Mouse (Mus musculus): ENCODE measurements around the gene 4921517D22Rik.

The 4921517D22Rik gene

GRCm38 (mm10) chr13:59689843-59690242, 4.1 kb downstream of the 4921517D22Rik start:
- DNase-seq = no peak

DNA sequence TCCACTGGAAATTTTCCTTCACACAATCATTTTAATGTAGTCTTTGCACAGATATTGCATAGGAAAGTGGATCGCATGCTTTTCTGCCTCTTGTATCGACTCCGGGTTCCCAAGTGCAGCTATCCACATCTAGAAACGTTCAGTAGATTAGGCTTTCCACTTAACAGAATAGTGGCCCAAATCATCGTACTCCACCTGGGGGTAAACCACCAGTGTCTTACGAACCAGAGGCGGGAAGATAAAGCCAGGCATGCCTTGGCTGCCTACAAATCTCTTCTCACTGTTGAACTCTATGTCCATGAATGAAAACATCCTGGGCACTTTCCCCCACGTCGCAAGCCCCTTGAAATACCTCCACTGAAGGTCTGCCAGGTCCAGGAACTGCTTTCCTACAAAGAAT, 4.6 kb downstream of the 4921517D22Rik start:
- no peak for DNase-seq

GRCm38 (mm10) chr13:59688338-59688770, 5.6 kb downstream of the 4921517D22Rik start:
- no peak for DNase-seq

DNA sequence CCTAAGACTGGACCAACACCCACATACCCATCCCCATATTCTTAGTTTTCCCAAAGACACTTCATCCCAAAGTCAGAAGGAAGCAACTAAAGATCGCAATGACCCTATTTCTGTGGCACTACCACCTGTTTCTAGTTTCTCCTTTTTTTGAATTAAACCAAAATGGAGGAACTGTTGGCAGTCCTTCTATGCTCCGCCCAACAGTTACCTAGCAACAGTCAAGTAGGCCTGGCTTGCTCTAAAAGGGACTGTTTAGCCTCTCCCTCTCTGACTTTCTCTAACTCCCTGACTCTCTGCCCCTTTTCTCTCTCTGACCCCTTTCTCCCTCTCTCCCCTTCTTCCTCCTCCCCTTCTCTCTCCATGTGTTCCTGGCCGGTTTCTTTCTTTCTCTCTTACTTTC, 8.7 kb downstream of the 4921517D22Rik start:
- DNase-seq = no peak

- no peak for DNase-seq
Measured at GRCm38 (mm10) chr13:59682629-59683028, 11.3 kb downstream of the 4921517D22Rik start.

- DNase-seq = no peak
Measured at GRCm38 (mm10) chr13:59679908-59680307, 14.0 kb downstream of the 4921517D22Rik start.

DNA sequence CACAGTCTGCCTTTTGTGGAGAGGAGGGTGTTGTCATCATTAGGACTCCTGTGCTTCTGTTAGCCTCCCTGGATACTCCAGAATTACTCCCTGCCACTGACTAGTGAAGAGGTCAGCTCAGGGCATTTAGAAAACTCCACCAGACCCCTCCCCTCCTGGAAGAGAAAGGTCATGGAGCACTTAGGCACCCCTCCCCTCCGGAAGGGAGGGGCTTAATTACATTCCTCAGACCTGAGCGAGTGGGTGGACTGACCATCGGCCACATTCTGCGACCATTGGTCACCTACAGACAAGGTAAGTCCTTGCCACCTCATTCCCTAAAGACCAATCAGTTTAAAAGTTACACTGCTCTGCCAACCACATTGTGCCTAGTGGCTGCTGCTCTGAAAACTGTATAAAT, 14.6 kb downstream of the 4921517D22Rik start:
- DNase-seq = no peak

DNA sequence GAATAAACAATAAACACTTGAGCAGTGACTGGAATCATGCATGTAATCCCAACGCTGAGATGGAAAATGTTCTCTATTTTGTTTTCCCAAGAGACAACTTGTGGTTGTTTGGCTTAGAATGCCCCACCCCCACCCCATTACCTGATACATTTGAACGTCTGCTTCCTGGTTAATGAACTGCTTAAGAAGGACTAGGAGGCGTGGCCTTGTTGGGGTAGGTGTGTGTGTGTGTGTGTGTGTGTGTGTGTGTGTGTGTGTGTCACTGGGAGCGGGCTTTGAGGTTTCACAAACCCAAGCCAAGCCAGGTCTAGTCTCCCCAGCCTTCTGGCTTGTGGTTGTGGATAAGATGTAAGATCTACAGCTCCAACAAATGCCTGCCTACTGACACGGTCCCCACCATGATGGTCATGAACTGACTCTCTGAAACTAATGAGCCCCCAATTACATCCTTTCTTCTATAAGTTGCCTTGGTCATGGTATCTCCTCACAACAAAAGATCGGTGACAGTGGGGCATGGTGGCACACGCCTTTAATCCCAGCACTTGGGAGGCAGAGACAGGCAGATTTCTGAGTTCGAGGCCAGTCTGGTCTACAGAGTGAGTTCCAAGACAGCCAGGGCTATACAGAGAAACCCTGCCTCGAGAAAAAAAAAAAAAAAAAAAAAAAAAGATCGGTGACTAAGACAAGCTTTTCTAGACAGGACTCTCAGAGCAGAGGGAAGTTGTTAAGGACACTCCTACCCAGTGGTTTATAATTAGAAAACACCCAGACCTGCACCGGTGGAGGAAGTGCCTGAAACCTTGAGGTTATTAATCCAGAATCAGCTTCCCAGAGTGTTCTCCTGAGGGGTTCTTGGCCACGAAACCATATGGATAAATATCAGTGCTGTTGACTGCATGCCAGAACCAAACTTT, 17.3 kb downstream of the 4921517D22Rik start:
- DNase-seq = no peak

- DNase-seq = peak; percentile 51
Measured at GRCm38 (mm10) chr13:59675151-59676011, 18.5 kb downstream of the 4921517D22Rik start, which contains the start of gene Golm1. Golm1 (minus strand) TSS chr13:59675811.

GRCm38 (mm10) chr13:59674761-59675150, 19.2 kb downstream of the 4921517D22Rik start:
- no peak for DNase-seq

- DNase-seq = no peak
Measured at GRCm38 (mm10) chr13:59674215-59674614, 19.7 kb downstream of the 4921517D22Rik start.

GRCm38 (mm10) chr13:59673597-59673996, 20.3 kb downstream of the 4921517D22Rik start:
- DNase-seq = no peak

DNA sequence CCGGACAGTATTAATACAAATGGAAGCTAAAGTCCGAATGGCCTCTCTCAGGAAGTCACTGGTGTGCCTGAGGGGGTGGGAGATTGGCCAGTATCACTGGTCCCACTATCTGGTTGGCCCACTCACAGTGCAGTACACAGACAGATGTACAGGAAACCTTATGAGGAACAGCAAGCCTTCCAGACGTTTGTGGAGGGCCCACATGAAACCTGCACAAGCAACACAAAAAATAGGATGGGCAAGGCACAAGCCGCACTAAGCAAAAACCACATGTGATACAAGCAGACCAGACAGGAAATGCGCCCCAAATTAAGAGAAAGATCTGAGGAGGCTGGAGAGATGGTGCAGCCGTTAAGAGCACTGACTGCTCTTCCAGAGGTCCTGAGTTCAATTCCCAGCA, 21.7 kb downstream of the 4921517D22Rik start:
- no peak for DNase-seq

DNA sequence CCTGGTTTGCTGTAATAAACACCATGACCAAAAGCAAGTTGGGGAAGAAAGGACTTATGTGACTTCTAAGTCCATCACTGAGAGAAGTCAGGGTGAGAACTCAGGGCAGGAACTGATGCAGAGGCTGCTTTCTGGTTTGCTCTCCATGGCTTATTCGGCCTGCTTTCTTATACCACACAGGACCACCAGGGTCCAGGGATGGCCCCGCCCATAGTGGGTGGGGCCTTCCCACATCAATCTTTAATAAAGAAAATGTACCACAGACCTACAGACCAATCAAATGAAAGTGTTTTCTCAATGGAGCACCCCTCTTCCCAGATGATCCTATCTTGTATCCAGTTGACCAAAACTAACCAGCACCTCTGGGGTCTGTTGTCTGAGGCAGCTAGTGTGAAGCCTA, 22.4 kb downstream of the 4921517D22Rik start:
- no peak for DNase-seq

- no peak for DNase-seq
Measured at GRCm38 (mm10) chr13:59669946-59670345, 24.0 kb downstream of the 4921517D22Rik start.

DNA sequence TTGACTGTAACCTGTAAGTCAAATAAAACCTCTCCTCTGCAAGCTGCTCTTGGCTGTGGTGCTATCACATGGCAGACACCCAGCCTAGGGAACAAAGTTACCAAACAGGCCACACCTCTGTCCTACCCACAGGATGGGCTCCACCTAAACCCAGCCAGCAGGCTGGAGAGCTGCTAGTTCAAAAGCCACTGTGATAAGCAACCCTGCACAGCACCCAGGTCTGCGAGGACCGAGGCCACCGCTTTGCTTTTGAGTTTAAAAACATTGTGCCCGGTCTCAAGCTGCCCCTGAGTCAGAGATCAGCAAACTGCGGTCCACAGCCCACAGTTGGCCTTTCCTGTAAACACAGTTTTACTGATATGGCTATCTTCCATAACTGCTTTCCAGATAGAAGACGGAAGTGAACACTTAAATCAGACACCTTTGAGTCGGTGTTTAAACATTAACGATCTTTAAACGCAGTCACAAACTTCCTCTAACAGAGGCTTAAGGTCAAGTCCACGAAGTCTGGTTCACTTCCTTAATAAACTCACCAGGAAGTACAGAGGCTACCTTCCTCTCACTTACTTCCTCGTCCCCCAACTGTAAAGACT, 25.3 kb downstream of the 4921517D22Rik start:
- no peak for DNase-seq

DNA sequence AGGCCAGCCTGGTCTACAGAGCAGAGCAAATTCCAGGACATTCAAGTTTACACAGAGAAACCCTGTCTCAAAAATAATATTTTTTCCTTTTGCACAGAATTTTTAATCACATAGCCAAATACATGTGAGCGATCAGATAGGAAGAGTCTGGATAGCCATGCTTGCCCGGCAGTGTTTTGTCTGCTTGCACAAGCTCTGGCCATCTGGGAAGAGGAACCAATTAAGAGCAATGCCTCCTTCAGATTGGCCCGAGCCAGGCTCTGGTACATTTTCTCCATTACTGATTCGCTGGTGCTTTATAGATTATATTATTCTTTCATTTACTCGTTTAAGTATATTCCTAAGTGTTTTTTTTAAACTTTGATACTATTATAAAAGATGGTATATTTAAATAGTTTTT, 26.1 kb downstream of the 4921517D22Rik start:
- DNase-seq = no peak

DNA sequence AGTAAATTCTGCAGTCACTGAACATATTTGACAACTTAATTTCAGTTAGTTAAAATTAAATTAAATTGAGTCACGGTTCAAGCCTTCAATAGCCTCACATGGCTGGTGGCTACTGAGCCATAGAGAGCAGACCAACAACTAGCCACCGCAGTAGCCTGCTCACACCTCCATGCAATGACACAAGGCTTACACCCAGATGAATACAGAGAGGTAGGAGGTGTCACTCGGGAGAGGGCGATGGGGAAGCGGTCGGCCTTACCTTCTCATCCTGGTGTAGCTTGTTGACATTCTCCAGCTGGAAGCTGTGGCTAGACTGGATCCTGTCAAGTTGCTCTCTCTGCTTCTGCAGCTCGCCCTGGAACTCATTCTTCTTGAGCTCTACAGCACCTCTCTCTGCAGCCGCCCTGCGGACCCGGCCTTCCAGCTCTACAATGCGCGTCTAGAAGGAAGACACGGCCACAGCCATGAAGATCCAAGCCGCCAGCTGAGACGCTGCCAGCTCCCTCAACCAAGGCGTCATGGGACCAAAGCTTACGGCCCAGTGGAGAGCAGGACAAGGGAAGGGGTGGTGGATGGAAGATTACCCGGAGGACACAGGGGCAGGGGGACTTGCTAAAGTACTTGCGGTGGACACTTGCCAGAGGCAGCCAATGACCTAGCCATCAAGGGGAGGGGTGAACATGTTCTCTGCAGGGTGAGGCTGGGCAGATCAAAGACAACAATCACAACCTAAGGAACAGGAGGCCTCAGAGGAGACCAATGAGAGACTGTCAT, 29.8 kb downstream of the 4921517D22Rik start:
- DNase-seq = no peak

GRCm38 (mm10) chr13:59661966-59662365, 31.9 kb downstream of the 4921517D22Rik start:
- DNase-seq = no peak

- no peak for DNase-seq
Measured at GRCm38 (mm10) chr13:59661387-59661786, 32.5 kb downstream of the 4921517D22Rik start.

DNA sequence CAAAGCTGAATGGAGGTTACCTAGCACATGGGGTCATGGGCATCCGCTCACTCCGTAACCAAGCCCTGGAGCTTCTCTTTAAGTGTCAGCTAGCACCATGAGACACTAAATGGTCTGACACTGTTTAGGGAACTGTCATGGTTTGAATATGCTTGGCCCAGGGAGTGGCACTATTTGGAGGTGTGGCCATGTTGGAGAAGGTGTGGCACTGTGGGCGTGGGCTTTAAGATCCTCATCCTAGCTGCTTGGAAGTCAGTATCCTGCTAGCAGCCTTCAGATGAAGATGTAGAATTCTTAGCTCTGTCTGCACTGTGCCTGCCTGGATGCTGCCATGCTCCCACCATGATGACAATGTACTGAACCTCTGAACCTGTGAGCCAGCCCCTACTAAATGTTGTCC, 33.5 kb downstream of the 4921517D22Rik start:
- no peak for DNase-seq

- DNase-seq = no peak
Measured at GRCm38 (mm10) chr13:59657781-59658180, 36.1 kb downstream of the 4921517D22Rik start.

Data from right cerebral cortex, postnatal 25 days (tissue).